Mouse (Mus musculus) heart, adult 9 months (tissue): ENCODE results near the gene Mamdc2.
"Not testable (repeated sequence)": the region's sequence is repeated elsewhere in the genome, so short reads cannot be mapped to it uniquely, and the experiment has no call there.

Experiments
- DNase-seq, 2 experiments: peaks; one replicate each; pipeline ENCODE4 v3.0.0; 2022; ENCODE audit warnings: low spot score in 2 of 2

Gene Mamdc2

GRCm38 (mm10) chr19:23447988-23448497, at the start of gene Mamdc2:
Gene Mamdc2, minus strand, starts transcription at chr19:23448442.
- DNase-seq = peak; percentile 7 to 17

GRCm38 (mm10) chr19:23498011-23498410, 49.8 kb upstream of the Mamdc2 start:
- no peak for DNase-seq

GRCm38 (mm10) chr19:23497171-23497917, 49.1 kb upstream of the Mamdc2 start:
- no peak for DNase-seq

GRCm38 (mm10) chr19:23496536-23496935, 48.3 kb upstream of the Mamdc2 start:
- DNase-seq = no peak

GRCm38 (mm10) chr19:23492663-23493062, 44.4 kb upstream of the Mamdc2 start:
- DNase-seq = peak in 1 of 2 experiments; percentile 8

- not testable (repeated sequence) for DNase-seq
Observed at GRCm38 (mm10) chr19:23490703-23491102, 42.5 kb upstream of the Mamdc2 start.

GRCm38 (mm10) chr19:23489780-23490179, 41.5 kb upstream of the Mamdc2 start:
- peak; percentile 28 to 64 for DNase-seq

GRCm38 (mm10) chr19:23487421-23487820, 39.2 kb upstream of the Mamdc2 start:
- DNase-seq = no peak

- peak in 1 of 2 experiments; percentile 8 for DNase-seq
Observed at GRCm38 (mm10) chr19:23486631-23487270, 38.5 kb upstream of the Mamdc2 start.

- DNase-seq = no peak
Observed at GRCm38 (mm10) chr19:23485940-23486600, 37.8 kb upstream of the Mamdc2 start.

GRCm38 (mm10) chr19:23482571-23482970, 34.3 kb upstream of the Mamdc2 start:
- not testable (repeated sequence) for DNase-seq

- no peak for DNase-seq
Observed at GRCm38 (mm10) chr19:23479597-23479967, 31.3 kb upstream of the Mamdc2 start.

GRCm38 (mm10) chr19:23478895-23479596, 30.8 kb upstream of the Mamdc2 start:
- DNase-seq = peak in 1 of 2 experiments; percentile 16

GRCm38 (mm10) chr19:23477826-23478225, 29.6 kb upstream of the Mamdc2 start:
- DNase-seq = no peak

GRCm38 (mm10) chr19:23467866-23468265, 19.6 kb upstream of the Mamdc2 start:
- DNase-seq = no peak

GRCm38 (mm10) chr19:23467011-23467410, 18.8 kb upstream of the Mamdc2 start:
- DNase-seq = no peak

GRCm38 (mm10) chr19:23457492-23457891, 9.2 kb upstream of the Mamdc2 start:
- DNase-seq = no peak

GRCm38 (mm10) chr19:23451361-23451760, 3.1 kb upstream of the Mamdc2 start:
- no peak for DNase-seq

GRCm38 (mm10) chr19:23447221-23447987, 838 bp downstream of the Mamdc2 start:
- DNase-seq = peak; percentile 13 to 35

GRCm38 (mm10) chr19:23444910-23445845, 3.1 kb downstream of the Mamdc2 start:
- no peak for DNase-seq
